Mouse (Mus musculus) gastrocnemius, postnatal 4 days (tissue): Measurements from ENCODE around the gene Hap1. TPM values are rescaled to one million over a fixed set of nuclear protein-coding genes. Genes with fewer than 3 reads are reported as not detected.
A peak's percentile ranks its signal among the peaks of the same experiment; 100 is the strongest.
"Not testable (repeated sequence)": the region's sequence is repeated elsewhere in the genome, so short reads cannot be mapped to it uniquely, and the experiment has no call there.

Experiments
- DNase-seq, 2 experiments: peaks; one replicate each; pipeline ENCODE4 v3.0.0; 2021 to 2022; ENCODE audit warnings: low spot score in 2 of 2, mixed read lengths in 2 of 2
- total RNA-seq, 2 experiments: library from RNA; stranded (reverse); gene quantifications; 2 replicates each; pipeline ENCODE4 v1.2.3; 2021

Gene Hap1
- total RNA-seq, 2 experiments from 2014 or later, result 1.5 to 1.7 TPM

- peak; percentile 57 to 79 for DNase-seq
Observed at GRCm38 (mm10) chr11:100391081-100391883, 35.4 kb upstream of the Hap1 start.

GRCm38 (mm10) chr11:100389931-100390445 lies 34.1 kb upstream of the Hap1 start:
- peak in 1 of 2 experiments; percentile 41 for DNase-seq

GRCm38 (mm10) chr11:100388588-100388987 lies 32.7 kb upstream of the Hap1 start:
- peak in 1 of 2 experiments; percentile 59 for DNase-seq

- peak in 1 of 2 experiments; percentile 62 for DNase-seq
Observed at GRCm38 (mm10) chr11:100387589-100388375, 31.9 kb upstream of the Hap1 start.

- DNase-seq, result no peak
Observed at GRCm38 (mm10) chr11:100387111-100387510, 31.2 kb upstream of the Hap1 start.

- no peak for DNase-seq
Observed at GRCm38 (mm10) chr11:100386586-100386985, 30.7 kb upstream of the Hap1 start.

DNA sequence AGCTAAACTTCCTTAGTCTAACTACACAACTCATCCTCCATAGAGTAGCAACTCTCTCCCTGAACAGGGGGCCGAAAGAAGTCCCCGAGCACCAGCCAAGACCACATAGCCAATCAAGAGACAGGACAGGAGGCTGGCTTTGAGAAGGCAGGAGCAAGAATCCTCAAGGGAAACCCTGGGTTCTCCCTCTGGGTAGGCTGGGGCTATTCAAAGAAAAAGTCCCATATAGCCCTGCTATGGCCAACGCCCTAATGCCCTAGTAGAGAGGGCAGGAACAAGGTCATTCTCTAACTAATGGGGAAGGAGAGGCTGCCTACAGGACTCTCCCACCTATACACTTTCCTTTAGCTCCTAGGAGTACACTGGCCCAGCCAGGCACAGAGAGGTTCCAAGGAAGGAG lies 29.1 kb upstream of the Hap1 start:
- DNase-seq, result no peak

GRCm38 (mm10) chr11:100382682-100383081 lies 26.8 kb upstream of the Hap1 start:
- DNase-seq, result no peak

GRCm38 (mm10) chr11:100379311-100379710 lies 23.4 kb upstream of the Hap1 start:
- no peak for DNase-seq

- DNase-seq, result no peak
Observed at GRCm38 (mm10) chr11:100378446-100378845, 22.5 kb upstream of the Hap1 start.

DNA sequence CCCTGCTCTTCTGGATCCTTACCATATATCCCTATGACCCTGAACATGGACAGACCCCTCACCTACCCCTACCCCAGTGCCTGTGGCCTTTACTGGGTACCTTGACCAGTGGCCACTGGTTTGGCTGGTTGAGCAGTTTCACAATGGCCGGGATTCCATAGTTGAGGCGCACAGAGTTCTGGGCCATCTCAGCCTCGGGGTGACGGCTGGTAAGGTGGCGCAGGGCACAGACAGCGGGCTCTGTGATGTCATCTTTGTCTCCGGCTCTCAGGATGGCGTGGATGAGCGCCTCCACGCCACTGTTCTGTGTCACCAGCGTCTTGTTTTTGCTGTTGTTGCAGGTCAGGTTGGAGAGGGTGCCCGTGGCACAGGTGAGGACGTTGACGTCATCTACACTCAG lies 22.1 kb upstream of the Hap1 start:
- DNase-seq, result no peak

DNA sequence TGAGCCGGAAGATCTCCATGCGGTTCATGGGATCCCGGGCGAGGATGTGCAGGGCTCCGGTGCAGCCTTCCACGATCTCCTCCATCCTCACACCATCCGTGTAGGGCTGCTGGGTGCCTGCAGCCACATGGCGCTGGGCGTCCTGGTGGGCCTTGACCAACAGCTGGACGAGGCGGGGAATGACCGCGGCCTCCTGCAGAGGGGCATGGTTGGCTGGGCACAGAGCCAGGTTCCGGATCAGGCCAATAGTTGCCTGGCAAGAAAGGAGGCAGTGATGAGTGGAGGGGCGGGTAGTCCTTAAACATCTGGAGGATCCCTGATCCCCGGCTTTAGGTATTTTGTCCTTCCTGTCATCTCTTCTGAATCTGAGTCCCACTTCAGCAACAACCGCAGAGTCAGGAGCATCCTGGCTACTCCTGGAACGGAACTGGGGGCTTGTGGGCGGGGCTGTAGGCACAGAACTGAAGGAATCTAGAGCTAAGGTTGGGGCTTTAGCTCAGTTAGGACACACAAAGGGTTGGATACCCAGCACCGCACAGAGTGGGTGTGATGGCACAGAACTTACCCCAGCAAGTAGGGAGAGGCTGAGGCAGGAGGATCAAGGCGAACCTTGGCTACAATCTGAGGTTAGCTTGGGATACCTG lies 20.9 kb upstream of the Hap1 start:
- no peak for DNase-seq

- DNase-seq, result no peak
Observed at GRCm38 (mm10) chr11:100376005-100376404, 20.1 kb upstream of the Hap1 start.

DNA sequence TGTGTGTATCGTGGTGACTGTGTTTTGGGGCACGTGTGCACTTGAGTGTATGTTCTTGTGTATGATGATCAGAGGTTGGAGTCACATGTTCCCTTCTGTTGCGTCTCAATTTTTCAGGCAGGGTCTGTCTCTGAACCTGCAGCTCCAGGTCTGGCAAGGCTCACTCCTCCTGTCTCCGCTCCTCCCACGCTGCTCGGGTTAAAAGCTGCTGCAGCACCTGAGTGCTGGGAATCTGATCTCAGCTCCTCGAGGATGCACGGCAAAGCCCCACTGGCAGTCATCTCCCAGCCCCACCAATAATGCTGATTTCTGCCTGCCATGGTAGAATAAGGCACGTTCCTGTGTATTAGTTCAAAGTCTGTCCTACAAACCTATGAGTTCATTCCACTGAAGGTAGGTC lies 19.2 kb upstream of the Hap1 start:
- no peak for DNase-seq

DNA sequence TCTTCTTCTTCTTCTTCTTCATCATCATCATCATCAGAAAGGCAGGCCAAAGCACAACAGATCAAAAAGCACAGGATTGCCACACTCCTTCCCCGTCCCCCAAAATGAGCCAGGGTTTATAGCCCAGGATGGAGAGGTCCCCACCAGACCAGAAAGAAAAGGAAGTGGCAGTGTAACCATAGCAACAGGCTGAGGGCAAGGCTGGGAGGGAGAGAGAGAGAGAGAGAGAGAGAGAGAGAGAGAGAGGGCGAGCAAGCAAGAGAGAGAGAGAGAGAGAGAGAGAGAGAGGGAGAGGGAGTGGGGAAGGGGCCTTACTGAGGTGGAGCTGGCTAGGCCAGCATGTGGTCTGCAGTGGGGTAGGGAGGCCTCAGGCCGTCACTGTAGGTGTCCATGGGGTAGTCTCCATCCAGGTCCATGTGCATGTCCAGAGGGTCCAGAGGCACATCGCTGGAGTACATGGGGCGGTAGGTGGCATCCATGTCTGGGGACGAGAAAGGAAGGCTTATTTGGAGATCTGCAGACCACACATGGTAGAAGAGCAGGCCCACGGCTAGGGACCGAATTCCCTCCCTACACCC lies 16.1 kb upstream of the Hap1 start:
- DNase-seq, result no peak

- no peak for DNase-seq
Observed at GRCm38 (mm10) chr11:100369822-100370221, 13.9 kb upstream of the Hap1 start.

DNA sequence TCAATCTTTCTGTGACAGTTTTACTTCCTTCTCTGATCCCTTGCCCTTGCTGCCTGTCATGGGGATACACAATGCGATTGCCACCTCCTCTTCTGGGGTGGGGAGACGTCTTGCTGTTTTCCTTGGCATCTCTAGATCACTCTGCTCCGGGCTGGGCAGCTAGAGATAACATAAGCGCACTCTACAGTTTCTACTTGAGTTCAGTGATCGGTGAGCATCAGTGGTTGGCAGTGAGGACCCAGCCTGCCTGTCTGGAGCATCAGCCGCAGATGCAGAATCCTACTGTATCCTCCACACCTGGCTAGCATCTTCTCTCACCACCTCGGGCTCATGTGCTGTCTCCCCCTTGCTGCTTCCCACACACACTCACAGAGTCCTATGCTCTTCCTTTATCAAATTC lies 13.2 kb upstream of the Hap1 start:
- no peak for DNase-seq

GRCm38 (mm10) chr11:100362979-100363562 lies 7.1 kb upstream of the Hap1 start:
- peak; percentile 51 to 67 for DNase-seq

DNA sequence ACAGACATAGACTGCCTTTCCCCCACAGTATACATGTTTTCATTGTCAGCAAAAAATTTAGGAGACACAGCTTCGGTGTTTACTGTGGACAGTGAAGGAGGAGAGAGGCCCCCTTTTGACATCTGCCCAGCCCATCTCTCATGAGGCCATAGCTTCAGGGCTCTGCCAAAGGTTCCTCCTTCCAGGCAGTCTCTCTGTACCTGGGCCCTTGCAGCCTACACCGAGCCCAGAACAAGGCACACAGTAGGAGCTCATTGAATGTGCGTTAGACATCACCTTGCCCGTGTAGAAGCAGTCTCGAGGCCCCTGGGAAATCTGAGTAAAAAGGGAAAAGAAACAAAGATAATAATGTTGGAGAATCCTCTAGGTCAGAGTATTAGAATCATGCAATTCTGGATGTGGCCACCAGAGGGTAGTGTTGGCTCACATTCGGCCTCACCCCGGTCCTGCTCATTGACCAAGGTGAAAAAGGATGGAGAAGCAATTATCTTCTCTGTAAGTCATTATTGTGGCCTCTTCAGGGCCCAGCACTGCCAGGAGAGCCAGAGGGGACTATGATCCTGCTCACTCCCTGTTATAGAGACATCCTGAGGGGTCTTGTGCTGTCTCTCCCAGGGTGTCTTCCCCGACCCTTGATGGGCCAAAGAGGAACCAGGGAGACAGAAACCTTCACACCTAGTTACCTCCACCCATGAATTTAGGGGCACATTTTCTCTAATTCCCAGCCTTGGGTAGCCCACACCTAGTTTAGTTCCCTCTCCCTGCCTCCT lies 6.5 kb upstream of the Hap1 start:
- DNase-seq, result peak; percentile 56 to 78

GRCm38 (mm10) chr11:100361059-100361458 lies 5.1 kb upstream of the Hap1 start:
- not testable (repeated sequence) for DNase-seq
